Mouse (Mus musculus): Measurements from ENCODE around the gene Cxcl13. TPM values are rescaled to one million over a fixed set of nuclear protein-coding genes. Genes with fewer than 3 reads are reported as not detected.

Cxcl13 gene
- not detected for total RNA-seq (2023)

DNA sequence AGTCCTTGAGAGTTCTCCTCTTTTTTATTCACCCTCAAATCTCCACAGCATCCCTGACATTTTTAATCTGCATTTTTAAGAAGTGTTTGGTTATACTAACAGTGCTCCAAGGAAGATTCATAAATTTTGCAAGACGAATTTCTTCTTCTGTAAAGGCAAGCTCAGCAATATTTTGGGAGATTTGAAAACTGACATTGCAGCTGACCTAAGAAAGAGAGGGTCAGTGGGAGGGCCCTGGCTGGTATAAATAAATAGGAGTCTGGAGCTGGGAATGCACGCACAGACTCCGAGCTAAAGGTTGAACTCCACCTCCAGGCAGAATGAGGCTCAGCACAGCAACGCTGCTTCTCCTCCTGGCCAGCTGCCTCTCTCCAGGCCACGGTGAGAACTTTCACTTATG, at the start of gene Cxcl13:
Gene Cxcl13 (plus strand): TSS at position 301 of the 400 bp plus-strand sequence.

Other genes starting within 250 kb of the Cxcl13 start
- not detected for gene Gm7978, start 220.8 kb upstream of the Cxcl13 start, total RNA-seq (2023)
- gene Gm7982, start 214.9 kb upstream of the Cxcl13 start, total RNA-seq (2023), result not detected
- gene E330014E10Rik, start 181.0 kb upstream of the Cxcl13 start, total RNA-seq (2023), result not detected
- 10 to 100 TPM; 74.2 to 86.4 TPM for gene Cnot6l, start 207.2 kb downstream of the Cxcl13 start, total RNA-seq (2023)

All from neutrophil, adult 59 days (primary cell).